Mouse (Mus musculus) heart, adult 18-20 months (tissue): ENCODE measurements around the gene Lnx2. TPM values are rescaled to one million over a fixed set of nuclear protein-coding genes. Genes with fewer than 3 reads are reported as not detected.

Experiments used
- DNase-seq, 2 experiments: peaks; one replicate each; pipeline ENCODE4 v3.0.0; 2021 to 2022; ENCODE audit warnings: mixed read lengths in 1 of 2
- total RNA-seq, 2 experiments: library from RNA; stranded (reverse); gene quantifications; 2 replicates each; pipeline ENCODE4 v1.2.3; 2021

Gene Lnx2
- total RNA-seq, 2 experiments from 2014 or later: 12.3 to 13.1 TPM

DNA sequence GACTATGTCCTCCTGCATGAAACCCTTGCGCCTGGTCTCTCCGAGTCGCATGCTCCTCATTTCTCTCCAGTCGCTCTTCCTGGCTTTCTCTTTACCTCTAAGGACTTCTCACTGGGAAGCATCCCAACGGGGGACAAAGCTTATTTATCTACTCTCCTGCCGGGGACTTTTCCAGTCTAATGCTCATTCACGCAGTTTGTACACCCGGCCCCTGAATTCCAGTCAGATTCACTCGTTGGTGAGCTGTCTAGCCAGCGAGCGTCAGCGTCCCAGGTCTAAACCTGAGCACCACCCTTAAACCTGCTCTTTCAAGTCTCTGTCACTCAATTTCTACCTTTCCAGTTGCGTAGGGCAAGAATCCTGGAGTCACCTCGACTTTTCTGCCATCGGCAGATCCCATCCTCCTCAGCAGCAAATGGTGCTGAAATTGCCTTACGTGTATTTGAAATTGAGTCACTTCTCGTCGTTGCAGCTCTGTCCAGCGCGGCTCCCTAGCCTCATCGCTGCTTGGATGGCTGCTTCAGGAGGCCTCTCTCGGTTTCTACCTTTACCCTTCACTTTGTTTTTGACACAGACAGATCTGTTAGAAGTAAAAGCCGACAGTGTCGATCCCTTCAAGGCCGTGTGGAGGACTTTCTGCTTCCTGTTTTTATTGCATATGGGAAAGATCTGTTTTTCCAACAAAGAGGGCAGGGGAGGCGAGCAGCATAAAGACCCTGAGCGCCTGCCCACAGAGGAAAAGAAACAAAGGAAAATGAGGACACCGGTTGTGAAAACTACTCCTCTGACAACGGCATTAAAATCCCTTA lies 24.7 kb downstream of the Lnx2 start:
- DNase-seq: no peak

DNA sequence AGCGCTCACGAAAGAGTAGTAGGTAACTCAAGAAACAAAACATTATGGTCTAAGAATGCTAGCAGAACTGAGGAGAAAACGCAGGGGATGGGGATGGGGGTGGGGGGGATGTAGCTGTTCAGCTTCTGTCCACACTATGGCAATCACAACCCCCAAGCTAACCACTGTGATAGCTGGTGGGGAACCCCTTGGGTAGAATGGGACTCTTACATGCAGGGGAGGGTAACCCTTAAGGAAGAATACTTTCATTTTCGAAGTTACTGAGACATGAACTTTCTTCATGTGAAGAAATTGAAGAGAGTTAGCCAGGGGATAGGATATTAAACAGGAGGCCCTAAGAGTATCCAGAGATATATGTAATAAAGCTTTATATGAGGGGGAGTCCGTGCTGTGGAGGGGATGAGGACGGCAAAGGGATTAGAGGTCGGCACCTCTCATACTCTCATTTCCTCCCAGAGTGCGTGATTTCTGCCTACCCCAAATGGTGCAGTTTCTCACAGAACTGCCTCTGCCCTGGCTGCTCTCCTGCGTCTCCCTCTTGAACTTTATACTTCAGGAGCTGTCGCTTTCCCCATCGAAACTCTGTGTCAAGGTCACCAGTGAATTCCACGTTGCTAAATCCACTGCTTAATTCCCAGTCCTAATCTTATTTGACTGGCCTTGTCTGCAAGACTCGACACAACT lies 25.4 kb downstream of the Lnx2 start:
- DNase-seq: no peak

DNA sequence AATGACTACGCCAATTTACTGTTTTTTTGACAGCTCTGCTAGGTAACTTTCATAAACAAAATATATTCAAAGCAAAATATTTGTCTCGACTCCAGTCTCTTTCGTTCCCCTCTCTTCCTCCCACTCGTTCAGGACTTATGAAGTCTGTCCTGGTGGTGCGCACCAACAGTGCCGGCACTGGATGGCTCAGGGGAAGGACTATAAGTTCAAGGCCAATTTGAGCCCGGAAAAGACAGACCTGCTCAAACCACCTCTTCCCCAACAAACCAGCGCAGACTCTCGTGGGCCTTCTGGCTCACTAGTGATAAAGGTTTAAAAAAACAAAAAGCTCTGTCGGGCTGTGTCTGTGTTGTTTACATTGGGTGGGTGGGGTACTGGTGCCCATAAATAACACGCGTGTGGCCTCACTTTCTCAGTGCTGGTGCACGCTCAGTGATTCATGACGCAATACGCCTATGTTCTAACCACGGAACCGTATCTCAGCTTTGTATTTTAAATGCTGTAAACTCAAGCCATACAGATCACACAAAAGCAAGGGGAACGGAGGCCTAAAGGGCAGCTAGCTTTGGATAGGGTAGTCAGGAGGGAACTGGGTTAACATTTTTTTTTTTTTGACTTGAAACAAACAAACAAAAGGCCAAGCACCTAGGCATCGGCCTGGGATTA lies 26.7 kb downstream of the Lnx2 start:
- no peak for DNase-seq

DNA sequence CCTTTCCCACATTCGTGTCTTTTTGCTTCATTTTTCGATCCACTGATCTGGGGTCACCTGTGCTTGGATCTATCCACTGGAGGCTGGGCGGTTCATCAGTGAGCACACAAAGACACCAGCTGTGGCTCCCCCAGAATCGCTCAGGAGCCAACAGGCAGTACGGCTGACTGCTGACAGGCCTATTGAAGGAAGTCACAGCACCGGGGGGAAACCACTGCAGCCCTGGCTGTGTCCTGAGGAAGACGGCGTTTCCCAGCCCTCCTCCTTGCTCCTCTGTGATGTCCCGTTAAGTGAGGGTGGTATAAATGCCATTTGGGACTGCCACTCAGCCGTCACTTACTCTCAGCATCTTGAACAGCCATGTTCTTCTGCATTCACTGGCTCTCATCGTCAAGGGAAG lies 30.5 kb downstream of the Lnx2 start:
- DNase-seq: peak in 1 of 2 experiments; percentile 40

DNA sequence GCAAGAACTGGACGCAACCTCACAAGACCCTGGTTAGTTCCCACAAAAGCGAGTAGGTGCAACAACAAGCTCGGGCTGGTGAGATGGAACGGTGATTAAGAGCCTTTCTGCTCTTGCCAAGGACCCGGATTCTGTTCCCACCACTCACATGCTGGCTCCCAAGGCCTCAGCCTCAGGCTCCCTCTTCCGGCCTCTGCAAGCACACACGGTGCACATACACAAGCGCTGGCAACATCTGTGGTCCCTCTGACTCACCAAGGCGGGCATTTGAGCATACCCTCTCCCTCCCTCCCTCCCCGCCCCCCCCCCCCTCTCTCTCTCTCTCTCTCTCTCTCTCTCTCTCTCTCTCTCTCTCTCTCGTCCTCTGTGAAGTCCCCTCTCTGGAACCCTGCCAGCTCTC lies 31.1 kb downstream of the Lnx2 start:
- DNase-seq: no peak

DNA sequence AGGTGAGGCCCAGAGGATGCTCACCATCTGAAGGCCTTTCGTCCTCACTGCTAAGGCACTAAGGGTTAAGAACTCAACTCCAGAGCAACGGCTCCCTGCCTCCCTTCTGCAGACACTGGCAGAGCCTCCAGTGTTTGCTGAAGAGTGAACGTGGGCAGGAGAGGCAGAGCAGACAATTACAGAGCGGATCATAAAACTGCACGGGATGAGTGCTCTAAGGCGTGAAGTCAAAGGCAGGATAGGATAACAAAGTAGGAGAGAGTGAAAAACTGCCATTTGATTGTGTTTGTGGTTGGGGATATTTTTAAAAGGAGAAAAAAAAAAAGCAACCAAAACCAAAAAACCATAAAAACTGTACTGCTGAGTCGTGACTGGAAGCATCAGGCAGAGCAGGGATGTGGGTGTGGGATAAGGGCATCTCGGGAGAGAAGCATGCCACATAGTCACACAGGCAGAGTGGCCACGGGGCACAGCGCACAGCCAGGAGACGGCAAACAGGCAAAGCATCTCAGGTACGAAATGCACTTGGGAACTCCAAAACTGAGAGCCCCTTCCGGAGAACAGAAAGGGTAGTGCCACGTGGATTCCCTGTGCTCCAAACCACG lies 33.0 kb downstream of the Lnx2 start:
- no peak for DNase-seq

DNA sequence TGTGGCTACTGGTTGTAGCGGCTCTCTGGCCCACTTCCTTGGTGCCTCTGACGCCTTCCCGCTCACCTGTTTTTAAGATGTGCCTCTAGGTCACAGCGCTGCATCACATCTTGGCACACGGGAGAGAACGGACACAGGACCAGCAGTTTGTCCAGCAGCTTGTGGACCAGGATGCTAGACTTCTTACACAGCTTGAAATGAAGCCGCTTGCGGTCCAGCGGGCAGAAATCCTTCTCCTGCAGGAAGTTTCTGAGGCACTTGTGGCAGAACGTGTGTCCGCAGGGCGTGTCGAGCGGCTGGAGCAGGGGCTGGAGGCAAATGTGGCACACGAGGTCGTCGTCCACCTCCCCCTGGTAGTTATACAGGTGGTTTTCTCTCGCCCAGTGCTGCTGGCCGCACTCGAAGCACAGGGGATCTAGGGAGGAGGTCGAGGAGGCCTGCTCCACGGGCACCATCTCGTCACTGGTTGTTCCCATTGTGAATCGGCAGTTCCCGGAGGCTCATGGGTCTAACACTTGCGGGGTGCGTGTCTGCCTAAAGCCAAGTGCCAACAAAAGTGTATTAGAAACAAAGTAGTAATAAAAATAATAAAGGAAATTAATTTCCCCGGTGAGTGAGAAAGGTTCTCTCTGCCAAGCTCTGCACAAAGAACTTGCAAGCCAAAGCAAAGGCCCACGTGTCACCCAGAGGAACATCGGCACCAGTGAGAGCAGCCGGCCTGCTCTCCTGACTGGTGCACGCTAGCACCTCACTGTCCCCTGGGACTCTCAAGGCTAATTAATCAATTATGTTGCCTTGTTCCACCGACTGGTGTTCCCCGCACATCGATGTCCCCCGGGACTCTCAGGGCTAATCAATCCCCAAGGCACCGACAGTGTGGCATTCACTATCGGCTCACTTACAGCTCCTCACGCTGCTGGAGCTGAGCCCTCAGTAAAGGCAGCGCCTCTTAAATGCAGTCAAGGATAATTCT lies 34.1 kb downstream of the Lnx2 start:
- DNase-seq: no peak

DNA sequence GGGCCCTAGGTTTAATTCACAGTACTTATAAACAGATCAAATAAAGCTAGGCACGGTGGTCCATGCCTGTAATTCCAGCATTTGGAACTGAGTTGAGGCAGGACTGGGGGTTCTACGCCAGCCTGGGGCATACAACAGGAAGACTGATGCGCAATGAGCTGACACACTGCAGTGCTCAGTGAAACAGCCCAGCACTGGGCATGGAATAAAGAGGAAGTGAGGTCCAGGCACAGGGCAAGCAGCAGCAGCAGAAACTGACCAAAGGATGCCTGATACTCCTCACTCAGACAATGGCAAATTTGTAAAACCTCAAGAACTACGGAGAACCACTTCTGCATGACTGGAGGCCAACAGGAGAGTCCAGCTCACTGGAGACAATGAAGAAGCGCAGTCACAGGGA lies 37.0 kb downstream of the Lnx2 start:
- no peak for DNase-seq

DNA sequence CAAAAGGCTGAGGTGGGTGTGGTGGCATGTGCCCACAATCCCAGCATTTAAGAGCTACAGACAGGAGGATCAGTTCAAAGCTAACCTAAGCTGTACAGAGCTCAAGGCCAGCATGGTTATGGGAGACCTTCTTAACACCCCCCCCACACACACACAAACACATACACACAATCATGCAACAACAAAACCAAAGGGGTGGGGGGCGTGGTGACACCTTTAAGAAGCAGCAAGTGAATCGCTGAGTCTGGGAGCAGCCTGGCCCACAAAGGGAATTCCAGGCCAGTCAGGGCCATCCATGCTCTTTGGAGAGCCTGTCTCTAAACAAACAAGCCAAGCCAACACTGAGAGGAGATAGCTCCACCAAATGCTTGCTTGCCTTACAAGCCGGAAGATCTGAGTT lies 38.8 kb downstream of the Lnx2 start:
- DNase-seq: peak in 1 of 2 experiments; percentile 37

DNA sequence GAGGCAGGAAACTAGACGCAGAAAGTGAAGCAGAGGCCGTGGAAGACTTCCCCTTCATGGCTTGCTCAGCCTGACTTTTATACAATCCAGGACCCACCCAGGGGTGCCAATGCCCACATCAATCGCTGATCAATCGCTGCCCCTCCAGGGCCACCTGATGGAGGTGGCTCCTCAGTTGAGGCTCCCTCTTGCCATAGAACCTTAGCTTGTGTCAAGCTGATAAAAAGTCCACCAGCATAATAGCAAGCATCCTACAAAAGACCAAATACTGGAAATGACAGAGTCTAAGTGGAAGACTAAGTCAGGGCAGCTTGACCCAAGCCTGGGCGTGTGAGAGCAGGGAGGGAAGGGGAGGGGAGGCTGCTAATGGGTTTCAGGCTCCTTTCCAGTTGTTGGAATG lies 39.7 kb downstream of the Lnx2 start:
- no peak for DNase-seq

DNA sequence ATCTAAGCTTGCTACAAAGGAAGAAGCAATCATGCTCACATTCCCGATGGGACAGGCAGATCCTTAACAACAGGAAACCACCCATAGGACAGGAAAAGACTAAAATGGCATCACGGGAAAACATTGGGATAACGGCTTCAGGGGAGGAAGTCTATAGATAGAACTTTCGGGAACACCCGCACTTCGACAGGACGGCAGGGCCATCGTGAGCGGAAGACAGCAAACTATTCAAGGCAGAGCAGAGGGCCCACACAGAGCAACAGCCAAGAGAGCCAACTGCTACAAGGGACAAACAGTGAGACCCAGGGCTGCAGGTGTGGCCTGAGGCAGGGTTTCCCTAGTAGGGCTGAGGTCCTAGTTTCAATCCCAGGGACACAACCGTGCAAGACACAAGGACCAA lies 40.4 kb downstream of the Lnx2 start:
- peak; percentile 53 to 87 for DNase-seq

DNA sequence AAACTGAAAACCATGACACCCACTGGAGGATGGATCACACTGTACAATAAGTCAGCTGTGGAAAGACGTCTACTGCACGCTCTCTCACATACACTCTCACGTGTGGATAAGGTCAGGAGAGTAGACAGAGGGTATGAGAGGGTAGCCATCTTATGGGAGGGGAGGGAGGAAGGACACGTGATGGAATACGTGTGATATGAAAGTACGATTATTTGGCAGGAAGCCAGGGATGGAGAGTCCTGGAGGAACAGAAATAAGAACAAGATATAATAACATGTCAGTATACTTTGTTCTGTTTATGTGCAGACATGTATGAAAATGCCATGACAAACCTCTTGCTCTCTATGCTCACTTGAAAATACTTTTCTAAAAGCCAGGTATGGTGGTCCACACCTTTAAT lies 41.1 kb downstream of the Lnx2 start:
- no peak for DNase-seq

DNA sequence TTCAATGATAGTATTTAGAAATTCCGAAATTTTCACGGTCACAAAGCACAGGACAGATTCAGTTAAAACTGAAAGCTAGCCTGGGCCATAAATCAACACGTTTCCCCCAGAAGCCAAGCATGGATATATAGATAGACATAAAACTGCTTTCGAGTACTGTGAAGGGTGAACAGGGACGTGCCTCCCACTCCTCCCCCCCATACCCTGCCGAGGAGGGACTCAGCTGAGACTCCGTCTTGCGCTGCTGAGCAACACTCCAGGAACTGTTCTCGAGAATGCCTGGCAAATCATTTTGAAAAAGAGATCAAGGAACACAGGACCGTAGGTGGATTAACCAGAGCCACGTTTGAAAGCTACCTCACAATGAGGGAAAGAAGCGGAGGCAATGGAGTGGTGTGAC lies 42.1 kb downstream of the Lnx2 start:
- no peak for DNase-seq

DNA sequence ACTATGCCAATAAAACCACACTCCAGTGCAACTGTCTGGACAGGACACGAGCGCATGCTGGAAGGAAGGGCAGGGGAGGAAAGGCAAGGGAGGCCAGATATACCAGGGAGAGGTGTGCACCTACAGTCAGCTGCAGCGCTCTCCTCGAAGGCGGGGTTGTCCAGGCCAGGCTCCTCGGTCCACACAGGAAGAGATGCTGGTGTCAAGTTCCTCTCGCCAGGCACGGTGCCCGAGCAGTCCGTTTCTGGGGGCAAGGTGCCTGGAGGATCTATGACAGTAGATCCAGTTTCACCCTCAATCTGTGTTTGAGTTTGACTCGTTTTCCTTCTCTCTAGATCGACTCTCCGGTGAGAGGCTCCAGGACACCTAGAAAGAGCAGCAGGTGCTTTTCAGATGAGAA lies 43.2 kb downstream of the Lnx2 start:
- DNase-seq: no peak

DNA sequence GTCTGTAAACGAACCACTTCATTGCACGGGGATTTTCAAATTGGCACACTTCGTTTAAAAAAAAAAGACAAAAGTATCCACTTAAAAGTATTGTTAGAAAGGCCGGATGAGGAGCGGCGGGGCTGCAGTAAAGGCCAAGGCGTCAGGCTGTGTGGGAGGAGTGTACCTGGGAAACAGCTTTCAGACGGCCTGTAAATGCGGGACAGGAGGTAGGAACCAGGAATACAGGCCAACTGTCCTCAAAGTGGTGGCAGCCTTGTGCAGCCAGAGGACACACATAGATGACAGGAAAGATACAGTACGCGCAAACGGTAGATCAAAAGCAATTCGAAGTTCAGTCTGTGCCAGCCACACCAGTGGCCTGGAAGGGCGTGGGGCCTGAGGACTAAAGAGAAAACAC lies 45.1 kb downstream of the Lnx2 start:
- peak in 1 of 2 experiments; percentile 70 for DNase-seq

DNA sequence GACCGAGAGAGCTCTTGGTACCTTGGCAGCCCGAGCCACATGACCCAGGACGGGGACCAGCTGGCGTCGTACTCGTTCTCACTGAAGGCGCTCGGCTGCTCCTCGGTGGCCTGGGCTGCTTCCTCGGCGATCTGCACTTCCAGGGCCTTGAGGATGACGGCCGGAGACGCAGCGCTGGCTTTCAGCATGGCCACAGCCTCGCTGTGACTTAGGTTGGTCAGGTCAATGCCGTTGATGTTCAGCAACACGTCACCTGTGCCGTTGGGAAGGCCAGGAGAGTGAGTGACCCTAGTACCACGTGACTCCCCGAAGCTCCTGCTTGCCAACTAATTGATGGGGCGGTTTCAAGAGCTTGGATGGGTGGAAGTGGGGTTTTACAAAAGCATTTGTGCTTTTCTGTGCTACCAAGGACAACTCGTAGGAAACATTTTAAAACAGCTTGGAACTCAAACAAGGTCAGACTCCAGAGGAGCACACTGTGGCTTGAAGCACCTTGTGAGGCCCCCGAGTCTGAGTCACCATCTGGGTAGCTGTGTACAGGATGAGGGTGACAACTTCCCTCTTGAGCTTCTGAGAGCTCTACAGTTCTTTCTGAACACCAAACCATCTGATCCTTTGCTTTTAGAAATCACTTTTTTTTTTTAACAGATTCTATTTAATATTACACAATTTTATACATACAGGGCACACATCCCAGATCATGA lies 51.9 kb downstream of the Lnx2 start:
- DNase-seq: no peak

DNA sequence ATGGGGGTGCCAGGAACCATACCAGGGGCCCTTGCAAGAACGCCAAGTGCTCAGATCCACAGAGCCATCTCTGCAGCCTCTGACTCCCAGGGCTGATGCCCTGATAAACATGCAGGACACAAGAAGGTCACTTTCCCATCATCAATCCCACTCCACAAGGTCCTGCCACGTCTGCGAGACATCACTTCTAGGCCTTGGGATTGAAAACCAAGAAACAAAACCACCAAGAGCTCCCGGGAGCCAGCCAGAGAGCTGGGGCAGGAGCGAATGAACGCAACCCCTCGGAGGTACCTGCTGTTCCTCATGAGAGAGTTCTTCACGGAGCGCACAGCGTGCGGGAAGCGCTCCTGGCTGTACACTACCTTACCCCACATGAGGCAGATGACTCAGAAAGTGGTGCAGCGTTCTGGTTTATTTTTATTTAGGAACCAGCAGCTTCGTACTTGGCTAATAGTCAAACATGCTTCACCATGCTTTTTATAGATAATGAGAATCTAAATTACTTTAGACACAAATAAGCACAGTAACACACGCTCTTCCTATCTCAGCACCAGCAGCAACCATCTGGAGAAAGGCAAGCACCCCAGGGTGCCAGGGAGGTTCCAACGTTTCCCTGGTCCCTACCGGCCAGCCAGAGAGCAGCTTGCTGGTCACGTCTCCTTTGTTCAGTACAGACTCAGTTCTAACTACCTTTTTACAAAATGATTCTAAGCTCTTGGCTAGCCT lies 53.0 kb downstream of the Lnx2 start:
- DNase-seq: no peak

DNA sequence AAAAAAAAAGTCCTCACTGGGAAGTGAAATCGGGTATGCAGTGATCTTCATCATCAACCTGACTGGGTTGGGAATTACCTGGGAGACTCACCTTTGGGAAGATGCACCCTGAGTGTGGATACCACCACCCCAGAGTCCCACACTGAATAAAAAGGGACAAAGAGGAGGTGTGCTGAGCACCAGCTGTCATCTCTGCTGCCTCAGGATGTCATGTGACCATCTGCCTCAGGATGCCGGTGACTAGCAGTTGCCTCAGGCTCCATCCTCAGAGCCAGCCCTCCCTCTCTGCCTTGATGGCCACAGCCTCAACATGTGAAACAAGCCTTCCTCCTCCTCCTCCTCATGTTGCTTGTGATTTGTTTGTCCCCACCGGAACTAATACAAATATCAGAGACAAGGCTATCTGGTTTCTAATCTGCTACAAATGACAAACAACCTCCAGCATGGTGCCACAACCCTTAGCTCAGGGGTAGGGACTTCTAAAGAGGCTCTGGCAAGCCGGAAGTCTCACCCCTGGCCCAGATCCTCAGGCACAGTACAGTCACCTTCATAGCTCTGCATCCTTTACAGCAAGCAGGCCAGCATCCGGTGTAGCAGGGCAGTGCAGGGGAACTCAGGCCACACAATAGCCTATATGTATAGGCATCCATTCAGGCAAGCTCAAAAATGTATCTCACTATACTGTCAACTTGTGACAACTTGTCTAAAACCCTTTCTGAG lies 54.7 kb downstream of the Lnx2 start:
- DNase-seq: no peak

DNA sequence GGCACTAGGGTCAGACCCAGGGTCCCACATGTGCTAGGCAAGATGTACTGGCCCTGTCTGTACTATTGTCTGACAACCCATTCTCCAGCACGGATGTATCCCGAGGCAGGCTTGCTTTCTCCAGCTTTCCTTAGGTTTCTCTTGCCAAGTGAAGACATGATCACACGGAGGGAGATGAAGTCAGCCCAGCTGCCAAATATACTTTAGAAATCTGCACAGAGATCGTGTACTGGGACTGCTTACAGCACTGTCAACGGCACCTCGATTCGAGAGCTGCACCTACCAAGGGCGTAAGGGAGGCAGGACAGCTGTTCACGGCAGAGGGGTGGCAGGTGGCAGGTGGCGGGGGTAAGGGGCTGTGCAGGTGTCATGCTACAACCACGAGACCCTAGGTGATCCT lies 55.8 kb downstream of the Lnx2 start:
- DNase-seq: no peak

DNA sequence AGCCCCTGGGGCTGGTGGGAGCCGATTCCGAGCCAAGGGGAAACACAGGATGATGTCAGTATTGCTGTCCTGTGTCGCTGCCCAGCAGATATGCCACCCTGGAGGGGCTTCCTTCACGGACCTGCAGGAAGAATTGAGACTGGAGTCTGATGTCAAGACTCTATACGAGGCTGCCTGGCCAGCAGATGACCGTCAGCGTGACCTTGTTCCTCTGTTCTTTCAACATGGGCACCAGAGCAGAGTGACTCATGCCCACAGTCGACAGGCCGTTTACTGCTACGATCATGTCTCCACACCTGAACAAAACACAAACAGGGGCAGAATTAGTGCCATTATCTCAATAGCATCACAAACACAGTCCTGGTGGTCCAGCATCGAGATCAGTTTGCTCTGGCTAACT lies 57.6 kb downstream of the Lnx2 start:
- no peak for DNase-seq
